Mouse (Mus musculus) layer of hippocampus, adult 18-20 months (tissue): ENCODE results near the gene Rab17. TPM values are rescaled to one million over a fixed set of nuclear protein-coding genes. Genes with fewer than 3 reads are reported as not detected.

Experiments
- DNase-seq, 2 experiments: peaks; one replicate each; pipeline ENCODE4 v3.0.0; 2022; ENCODE audit warnings: low spot score in 2 of 2
- total RNA-seq, 2 experiments: library from RNA; stranded (reverse); gene quantifications; 2 replicates each; pipeline ENCODE4 v1.2.3; 2021

The Rab17 gene
- total RNA-seq, 2 experiments from 2014 or later: not detected

DNA sequence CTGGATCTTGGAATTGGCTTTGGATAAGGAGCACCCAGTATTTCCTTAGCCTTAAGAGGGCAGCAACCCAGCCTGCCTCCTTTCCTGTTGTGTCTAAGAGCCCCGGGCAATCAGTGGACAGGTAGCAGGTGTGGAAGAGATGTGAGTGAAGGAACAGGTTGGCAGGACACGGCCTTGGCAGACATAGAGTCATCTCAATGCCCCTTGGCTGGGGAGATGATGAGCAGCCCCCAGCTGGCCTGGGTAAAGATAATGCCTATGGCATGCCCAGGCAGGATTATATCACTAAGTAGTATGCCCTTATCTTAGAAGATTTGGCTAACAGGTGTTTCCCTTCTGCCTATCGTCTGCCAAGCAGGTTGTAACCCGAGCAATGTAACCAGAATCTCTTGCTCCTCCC, 27.7 kb upstream of the Rab17 start:
- no peak for DNase-seq

DNA sequence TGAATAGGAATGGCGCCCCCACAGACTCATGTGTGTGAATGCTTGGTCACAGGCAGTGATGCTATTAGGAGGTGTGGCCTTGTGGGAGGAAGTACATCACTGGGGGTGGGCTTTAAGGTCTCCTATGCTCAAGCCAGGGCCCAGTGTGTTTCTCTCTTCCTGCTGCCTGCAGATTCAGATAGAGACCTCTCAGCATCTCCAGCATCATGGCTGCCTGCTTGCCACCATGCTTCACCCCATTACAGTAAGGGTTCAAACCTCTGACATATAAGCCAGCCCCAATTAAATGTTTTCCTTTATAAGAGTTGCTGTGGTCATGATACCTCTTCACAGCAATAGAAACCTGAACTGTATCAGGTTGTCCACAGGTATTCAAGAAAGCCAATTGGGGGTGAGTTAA, 26.5 kb upstream of the Rab17 start:
- DNase-seq: no peak

DNA sequence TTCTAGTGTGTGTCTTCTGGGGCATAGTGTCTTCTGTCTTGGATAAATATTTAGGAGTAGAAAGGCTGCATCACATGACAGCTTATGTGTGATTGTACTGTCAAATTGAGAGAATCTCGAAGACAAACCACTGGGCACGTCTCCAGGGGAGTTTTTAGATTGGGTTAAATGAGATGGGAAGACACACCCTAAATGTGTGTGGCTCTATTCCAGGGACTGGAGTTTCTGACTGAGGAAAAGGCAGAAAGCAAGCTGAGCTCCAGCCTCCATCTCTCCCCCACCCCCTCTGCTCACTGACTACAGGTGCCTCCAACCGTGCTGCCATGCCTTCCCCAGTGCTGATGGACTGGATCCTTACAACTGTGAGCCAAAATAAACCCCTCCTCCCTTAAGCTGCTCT, 11.9 kb upstream of the Rab17 start:
- no peak for DNase-seq

GRCm38 (mm10) chr1:90980638-90981330, 11.3 kb upstream of the Rab17 start:
- DNase-seq: no peak

- no peak for DNase-seq
Observed at GRCm38 (mm10) chr1:90975960-90976359, 6.5 kb upstream of the Rab17 start.

DNA sequence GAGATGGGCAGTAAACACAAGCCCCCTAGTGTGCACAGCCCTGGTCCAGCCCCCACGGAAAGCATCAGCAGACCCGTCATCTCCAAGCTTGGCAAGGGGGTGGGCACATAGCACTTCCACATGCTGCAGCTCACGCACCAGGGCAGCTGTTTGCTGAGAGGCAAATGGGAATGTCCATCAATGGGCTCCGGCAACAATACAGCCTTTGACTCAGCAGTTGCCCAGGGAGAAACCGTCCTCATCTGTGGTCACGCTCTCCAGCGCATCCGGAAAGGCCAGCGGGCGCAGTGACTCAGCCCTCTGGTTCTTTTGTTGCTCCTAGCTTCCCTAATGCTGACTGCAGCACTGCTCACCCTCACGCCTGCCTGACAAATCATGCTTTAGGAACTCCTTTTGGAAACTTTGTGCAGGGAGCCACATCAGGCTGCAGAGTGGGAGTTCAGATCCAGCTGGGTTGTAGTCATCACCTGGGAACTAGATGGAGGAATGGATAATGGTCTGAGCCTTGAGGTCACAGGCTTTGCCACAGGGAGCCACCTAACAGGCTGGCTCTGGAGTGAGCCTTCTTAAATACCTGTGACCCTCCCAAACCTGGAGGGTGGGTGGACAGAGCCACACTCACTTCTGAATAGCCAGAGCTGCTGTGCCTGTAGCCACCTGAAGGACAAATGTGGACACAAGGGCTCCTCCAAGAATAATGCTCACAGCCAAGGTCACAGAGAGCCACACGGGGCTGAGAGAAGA, 5.6 kb upstream of the Rab17 start:
- DNase-seq: peak; percentile 56 to 75

GRCm38 (mm10) chr1:90973574-90973911, 4.1 kb upstream of the Rab17 start:
- no peak for DNase-seq

DNA sequence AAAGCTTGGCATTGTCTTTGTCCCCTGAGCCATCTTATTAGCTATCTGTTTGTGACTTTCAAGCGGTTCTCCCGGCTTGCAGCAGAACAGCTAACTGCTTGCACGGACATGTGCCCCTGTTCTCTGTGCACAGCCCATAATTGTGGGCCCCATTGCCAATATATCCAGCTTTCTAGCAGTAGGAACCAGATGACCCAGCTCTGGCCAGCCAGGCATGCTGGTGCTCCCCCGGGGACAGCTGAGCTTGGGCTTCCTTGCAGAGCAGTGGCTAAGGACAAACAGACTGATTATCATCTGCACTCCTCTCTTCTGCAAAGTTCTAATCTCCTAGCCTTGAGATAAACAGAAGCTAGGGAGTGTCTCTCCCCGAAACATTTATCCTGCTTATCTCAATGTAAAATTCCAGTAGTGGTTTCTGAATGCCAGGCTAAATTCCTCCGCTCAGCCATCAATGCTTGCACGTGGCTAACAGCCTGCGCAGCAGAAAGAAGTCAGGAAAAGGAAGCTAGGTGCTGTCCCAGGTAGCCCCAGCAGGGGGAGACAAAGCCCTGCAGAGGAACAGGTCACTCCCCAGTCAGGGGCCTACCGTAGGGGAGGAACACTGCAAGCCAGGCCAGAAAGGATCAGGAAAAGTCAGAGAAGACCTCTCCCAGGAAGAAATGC, 3.6 kb upstream of the Rab17 start:
- DNase-seq: peak; percentile 89 to 97

DNA sequence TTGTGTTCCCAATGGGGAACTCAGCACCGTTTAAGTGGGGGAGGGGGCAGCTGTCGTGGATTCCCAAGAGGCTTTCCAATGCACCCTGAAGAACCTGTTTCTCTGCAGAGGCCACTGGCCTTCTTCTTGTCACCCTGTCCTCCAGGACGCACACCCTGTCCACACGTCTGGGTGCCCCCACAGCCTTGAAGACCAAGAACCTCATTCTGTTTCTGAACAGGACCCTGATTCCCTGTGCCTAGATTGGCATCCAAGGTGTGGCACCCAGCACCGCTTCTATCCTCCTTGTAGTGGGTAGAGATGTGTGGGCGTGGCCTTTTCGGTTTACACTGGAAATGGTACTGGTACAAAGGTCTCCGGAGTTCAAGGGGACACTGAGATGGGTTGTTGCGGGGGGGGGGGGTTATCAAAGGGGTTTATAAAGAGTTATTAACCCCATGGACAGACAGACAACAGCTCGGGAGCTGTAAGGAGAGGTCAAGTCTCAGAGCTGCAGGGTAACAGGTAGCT, 475 bp upstream of the Rab17 start:
- no peak for DNase-seq

GRCm38 (mm10) chr1:90968649-90969048, 812 bp downstream of the Rab17 start:
- DNase-seq: peak in 1 of 2 experiments; percentile 25

- no peak for DNase-seq
Observed at GRCm38 (mm10) chr1:90967583-90967982, 1.9 kb downstream of the Rab17 start.

- DNase-seq: no peak
Observed at GRCm38 (mm10) chr1:90962994-90963393, 6.5 kb downstream of the Rab17 start.

DNA sequence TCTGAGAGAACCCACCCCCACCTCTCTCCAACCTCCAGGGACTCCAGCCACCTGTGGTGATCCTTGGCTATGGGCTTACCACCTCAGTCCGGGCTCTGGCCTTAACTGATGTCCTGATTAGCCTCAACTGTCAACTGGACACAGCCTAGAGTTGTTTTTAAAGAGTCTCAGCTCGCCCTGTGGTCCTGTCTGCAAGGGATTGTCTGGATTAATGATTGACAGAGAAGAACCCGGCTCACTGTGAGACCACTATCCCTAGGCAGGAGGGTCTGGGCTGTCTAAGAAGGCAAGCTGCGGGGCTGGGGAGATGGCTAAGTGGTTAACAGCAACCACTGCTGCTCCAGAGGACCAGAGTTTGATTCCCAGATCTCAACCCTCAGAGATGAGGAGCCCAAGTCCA, 6.9 kb downstream of the Rab17 start:
- no peak for DNase-seq

DNA sequence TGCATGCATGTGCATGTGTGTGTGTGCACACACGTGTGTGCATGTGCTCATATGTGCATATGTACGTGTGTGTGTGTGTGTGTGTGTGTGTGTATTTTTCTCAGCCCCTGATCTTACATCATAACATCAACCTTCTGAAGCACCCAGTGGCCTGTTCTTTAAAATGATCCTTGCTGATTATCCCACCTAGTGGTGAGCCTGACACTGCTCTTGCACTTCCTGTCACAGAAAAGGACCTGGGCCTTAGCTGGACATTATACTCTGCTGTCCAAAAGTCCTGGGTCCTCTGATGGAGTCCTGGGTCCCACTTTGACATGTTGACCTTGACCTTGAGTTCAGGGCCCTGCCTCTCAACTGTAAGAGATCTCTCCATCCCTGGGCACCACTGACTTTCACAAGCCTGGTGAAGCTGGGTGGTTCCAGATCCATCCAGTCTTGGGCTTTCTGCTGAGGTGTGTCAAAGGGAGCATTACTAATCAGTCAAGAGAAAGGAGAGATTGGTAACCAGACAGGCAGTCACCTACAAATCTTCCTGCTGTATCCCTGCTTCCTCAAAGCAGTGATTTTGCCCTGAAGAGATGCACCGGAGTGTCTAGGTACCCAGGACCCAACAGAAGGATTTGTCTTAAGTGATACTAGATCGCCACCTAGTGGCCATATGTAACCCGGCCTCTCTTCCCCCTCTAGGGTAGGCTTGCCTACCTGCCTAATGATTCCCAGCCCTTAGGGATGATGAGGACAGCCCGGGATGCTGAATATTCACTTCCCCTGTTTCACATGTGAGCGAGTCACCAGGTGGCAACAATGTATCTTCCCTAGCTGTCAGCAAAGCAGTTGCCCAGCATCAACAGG, 13.0 kb downstream of the Rab17 start:
- DNase-seq: peak in 1 of 2 experiments; percentile 86

GRCm38 (mm10) chr1:90953688-90954087, 15.8 kb downstream of the Rab17 start:
- DNase-seq: no peak

GRCm38 (mm10) chr1:90952808-90953207, 16.7 kb downstream of the Rab17 start, which contains the start of gene Prlh:
Gene Prlh, plus strand, starts transcription at chr1:90953108.
- DNase-seq: no peak

DNA sequence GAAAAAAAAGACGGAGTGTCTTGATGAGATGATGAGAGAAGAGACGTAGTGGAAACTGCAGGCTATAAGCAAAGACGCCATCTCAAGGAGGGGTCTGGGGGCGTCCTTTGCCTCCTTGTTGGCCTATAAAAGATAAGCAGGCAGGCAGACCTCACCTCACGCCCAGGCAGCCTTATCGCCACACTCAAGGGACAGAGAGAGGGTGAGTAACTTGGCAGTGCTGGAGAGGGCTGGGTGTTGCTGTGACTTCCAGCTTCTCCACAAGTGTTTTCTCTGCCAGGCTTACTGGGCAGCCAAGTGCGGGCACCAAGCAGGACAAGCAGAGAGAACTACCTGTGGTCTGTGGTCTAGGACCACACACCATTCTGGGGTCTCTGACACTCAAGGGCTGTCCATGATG, 17.8 kb downstream of the Rab17 start:
- no peak for DNase-seq

GRCm38 (mm10) chr1:90949309-90949708, 20.2 kb downstream of the Rab17 start:
- DNase-seq: no peak

- no peak for DNase-seq
Observed at GRCm38 (mm10) chr1:90947252-90947651, 22.2 kb downstream of the Rab17 start.

DNA sequence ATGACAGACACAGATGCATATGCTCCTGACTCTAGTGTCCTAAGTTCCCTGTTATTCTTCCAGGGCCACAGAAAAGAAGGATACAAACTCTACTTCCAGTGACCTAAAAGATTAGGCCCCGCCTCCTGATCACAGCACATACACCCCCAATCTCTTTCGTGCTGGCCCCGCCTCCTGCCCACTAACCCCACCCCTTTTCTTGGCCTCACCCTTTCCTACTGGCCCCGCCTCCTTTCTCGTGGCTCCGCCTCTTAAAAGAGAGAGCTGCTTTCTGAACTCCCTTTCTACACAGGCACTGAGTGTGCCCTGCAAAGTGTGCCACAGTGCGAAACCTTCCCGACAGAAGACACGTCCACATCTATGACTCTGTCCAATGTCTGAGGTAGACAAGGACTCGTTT, 24.3 kb downstream of the Rab17 start:
- DNase-seq: no peak

GRCm38 (mm10) chr1:90939980-90940379, 29.5 kb downstream of the Rab17 start:
- DNase-seq: no peak
